Mouse (Mus musculus) heart, embryonic 15.5 days (tissue): Measurements from ENCODE around the gene Sf3a1. TPM values are rescaled to one million over a fixed set of nuclear protein-coding genes. Genes with fewer than 3 reads are reported as not detected.
"Not testable (repeated sequence)": the region's sequence is repeated elsewhere in the genome, so short reads cannot be mapped to it uniquely, and the experiment has no call there.

Experiments
- ATAC-seq: fragments of 200-750 bp; cut with Nextera tagmentation; replicated peaks from 2 replicates; pipeline ENCODE4 v1.8.0; 2017; ENCODE audit warnings: low read depth, moderate TSS enrichment; ENCODE audit not compliant: insufficient number of reproducible peaks, insufficient read depth, low FRiP score
- H3K27ac ChIP-seq: fragments of 300-500 bp; sonication (generic); 2 replicates; pipeline ENCODE4 v1.5.1; 2015; ENCODE audit warnings: mild to moderate bottlenecking, inconsistent platforms
- H3K27me3 ChIP-seq: fragments of 300-500 bp; sonication (generic); 2 replicates; pipeline ENCODE4 v1.6.1; 2015; ENCODE audit warnings: inconsistent platforms
- H3K36me3 ChIP-seq: fragments of 300-500 bp; sonication (generic); 2 replicates; pipeline ENCODE4 v1.6.1; 2015; ENCODE audit warnings: mild to moderate bottlenecking, inconsistent platforms
- H3K4me1 ChIP-seq: fragments of 300-500 bp; sonication (generic); replicated peaks from 2 replicates; pipeline ENCODE4 v1.6.1; 2015; ENCODE audit warnings: inconsistent platforms
- H3K4me2 ChIP-seq: fragments of 300-500 bp; sonication (generic); 2 replicates; pipeline ENCODE4 v1.6.1; 2015; ENCODE audit warnings: inconsistent platforms, mild to moderate bottlenecking, moderate library complexity
- H3K4me3 ChIP-seq: fragments of 300-500 bp; sonication (generic); 2 replicates; pipeline ENCODE4 v1.5.1; 2015; ENCODE audit warnings: mild to moderate bottlenecking, inconsistent platforms
- H3K9ac ChIP-seq: fragments of 300-500 bp; sonication (generic); 2 replicates; pipeline ENCODE4 v1.6.1; 2015; ENCODE audit warnings: mild to moderate bottlenecking, inconsistent platforms
- H3K9me3 ChIP-seq: fragments of 300-500 bp; sonication (generic); replicated peaks from 2 replicates; pipeline ENCODE4 v1.6.1; 2016; ENCODE audit warnings: inconsistent platforms
- WGBS: fragments of 180-500 bp; shearing (Covaris S2); methylation state at CpG from one replicate; pipeline ENCODE4 v1.1.7; 2015; ENCODE audit warnings: mixed read lengths; 5-methylcytosine and 5-hydroxymethylcytosine counted together
- polyA plus RNA-seq: library from polyadenylated mRNA; unstranded; fragments of >200 nt; fragmentation: Nextera tagmentation; extraction: Ambion mirVana; gene quantifications from 2 replicates; pipeline ENCODE4 v1.2.1, GENCODE M21; 2015

Sf3a1 gene
- polyA plus RNA-seq, 1 experiment from 2014 or later, result 27.0 TPM

GRCm38 (mm10) chr11:4160758-4161480 is 769 bp downstream of the Sf3a1 start:
- WGBS, result 5% methylated on average over 15 of the region's 15 CpGs
- ATAC-seq, result no peak
- Histone ChIP-seq H3K4me3 (peak overlapping the region; percentile 81), H3K4me2 (peak overlapping the region; percentile 86), H3K27ac (peak overlapping the region; percentile 91), H3K4me1 (peaks cover 44% of the 10 kb centered on the region), H3K36me3 (peaks cover 43% of the 10 kb centered on the region), H3K9me3 (no peaks in the 10 kb centered on the region), H3K9ac (peak overlapping the region; percentile 87), H3K27me3 (no peaks in the 10 kb centered on the region)

- peaks cover 80% of the 10 kb centered on the region for H3K36me3 ChIP-seq
Observed at GRCm38 (mm10) chr11:4164701-4165100, 4.6 kb downstream of the Sf3a1 start.

GRCm38 (mm10) chr11:4166467-4167090 is 6.4 kb downstream of the Sf3a1 start:
- Histone ChIP-seq H3K4me1 (peaks cover 22% of the 10 kb centered on the region), H3K36me3 (peaks cover 97% of the 10 kb centered on the region), H3K9me3 (no peaks in the 10 kb centered on the region), H3K9ac (no peak overlapping the region), H3K27me3 (no peaks in the 10 kb centered on the region), H3K4me3 (no peak overlapping the region), H3K27ac (no peak overlapping the region), H3K4me2 (no peak overlapping the region)
- WGBS, result 92% methylated on average over 7 of the region's 7 CpGs
- no peak for ATAC-seq

More at GRCm38 (mm10) chr11:4164701-4165100, 4.6 kb downstream of the Sf3a1 start:
- H3K27ac ChIP-seq, result no peak overlapping the region
- WGBS, result 96% methylated on average over 2 of the region's 2 CpGs
- H3K9ac ChIP-seq, result no peak overlapping the region
- no peaks in the 10 kb centered on the region for H3K27me3 ChIP-seq
- H3K4me3 ChIP-seq, result no peak overlapping the region
- ATAC-seq, result no peak
- H3K4me2 ChIP-seq, result no peak overlapping the region
- peaks cover 32% of the 10 kb centered on the region for H3K4me1 ChIP-seq
- H3K9me3 ChIP-seq, result no peaks in the 10 kb centered on the region

GRCm38 (mm10) chr11:4174586-4174985 is 14.4 kb downstream of the Sf3a1 start:
- Histone ChIP-seq H3K4me1 (peaks cover 12% of the 10 kb centered on the region), H3K36me3 (peaks cover 97% of the 10 kb centered on the region), H3K9me3 (no peaks in the 10 kb centered on the region), H3K4me2 (no peak overlapping the region), H3K27me3 (no peaks in the 10 kb centered on the region), H3K4me3 (no peak overlapping the region), H3K27ac (no peak overlapping the region), H3K9ac (no peak overlapping the region)
- no peak for ATAC-seq
- WGBS, result 83% methylated on average over 5 of the region's 5 CpGs

GRCm38 (mm10) chr11:4177716-4178115 is 17.6 kb downstream of the Sf3a1 start:
- H3K4me3 ChIP-seq, result no peak overlapping the region
- no peak overlapping the region for H3K4me2 ChIP-seq
- WGBS, result 39% methylated on average over 4 of the region's 4 CpGs
- no peaks in the 10 kb centered on the region for H3K9me3 ChIP-seq
- peaks cover 98% of the 10 kb centered on the region for H3K36me3 ChIP-seq
- H3K27me3 ChIP-seq, result no peaks in the 10 kb centered on the region
- peak; percentile 71 for ATAC-seq
- peak overlapping the region; percentile 63 for H3K27ac ChIP-seq
- peaks cover 15% of the 10 kb centered on the region for H3K4me1 ChIP-seq
- no peak overlapping the region for H3K9ac ChIP-seq

- H3K27ac ChIP-seq, result no peak overlapping the region
- H3K36me3 ChIP-seq, result peaks cover 62% of the 10 kb centered on the region
- no peak for ATAC-seq
- no peaks in the 10 kb centered on the region for H3K9me3 ChIP-seq
- no peak overlapping the region for H3K9ac ChIP-seq
- 16% methylated on average over 1 of the region's 1 CpGs for WGBS
- H3K4me3 ChIP-seq, result no peak overlapping the region
- H3K4me2 ChIP-seq, result no peak overlapping the region
- no peaks in the 10 kb centered on the region for H3K27me3 ChIP-seq
- H3K4me1 ChIP-seq, result peaks cover 15% of the 10 kb centered on the region
Observed at GRCm38 (mm10) chr11:4182061-4182460, 21.9 kb downstream of the Sf3a1 start.

- Histone ChIP-seq H3K9ac (no peak overlapping the region), H3K4me2 (no peak overlapping the region), H3K27ac (0 out of 2 replicates have a peak overlapping the region, but pooled peaks have one; percentile 17), H3K36me3 (peaks cover 47% of the 10 kb centered on the region), H3K4me3 (no peak overlapping the region), H3K27me3 (no peaks in the 10 kb centered on the region), H3K4me1 (peaks cover 16% of the 10 kb centered on the region), H3K9me3 (no peaks in the 10 kb centered on the region)
- no peak for ATAC-seq
Observed at GRCm38 (mm10) chr11:4183511-4183910, 23.4 kb downstream of the Sf3a1 start.

- Histone ChIP-seq H3K9ac (no peak overlapping the region), H3K4me2 (no peak overlapping the region), H3K4me3 (no peak overlapping the region), H3K27ac (no peak overlapping the region), H3K36me3 (peaks cover 38% of the 10 kb centered on the region), H3K9me3 (no peaks in the 10 kb centered on the region), H3K27me3 (no peaks in the 10 kb centered on the region), H3K4me1 (peaks cover 19% of the 10 kb centered on the region)
- ATAC-seq, result no peak
- 55% methylated on average over 4 of the region's 4 CpGs for WGBS
Observed at GRCm38 (mm10) chr11:4184251-4184952, 24.3 kb downstream of the Sf3a1 start.

GRCm38 (mm10) chr11:4185480-4185879 is 25.3 kb downstream of the Sf3a1 start:
- not testable (repeated sequence) for H3K9me3 ChIP-seq, H3K4me3 ChIP-seq, ATAC-seq, H3K27ac ChIP-seq, H3K4me2 ChIP-seq, H3K9ac ChIP-seq, H3K27me3 ChIP-seq
- Histone ChIP-seq H3K4me1 (peaks cover 24% of the 10 kb centered on the region), H3K36me3 (peaks cover 27% of the 10 kb centered on the region)
- 90% methylated on average over 6 of the region's 6 CpGs for WGBS

- peak; percentile 100 for ATAC-seq
- Histone ChIP-seq H3K27me3 (no peaks in the 10 kb centered on the region), H3K9me3 (no peaks in the 10 kb centered on the region), H3K4me3 (peak within 1 kb of the TSS; percentile 90), H3K36me3 (peaks cover 15% of the 10 kb centered on the region), H3K4me1 (peaks cover 22% of the 10 kb centered on the region), H3K4me2 (peak within 1 kb of the TSS; percentile 88), H3K9ac (peak within 1 kb of the TSS; percentile 95), H3K27ac (peak within 1 kb of the TSS; percentile 55)
- WGBS, result under 1% methylated on average over 69 of the region's 71 CpGs
Observed at GRCm38 (mm10) chr11:4186486-4187317, 26.6 kb downstream of the Sf3a1 start, which contains the start of gene Tbc1d10a. Gene Tbc1d10a, plus strand, starts transcription at chr11:4186789.

- H3K27ac ChIP-seq, result no peak overlapping the region
Observed at GRCm38 (mm10) chr11:4187318-4187700, 27.2 kb downstream of the Sf3a1 start.

More at GRCm38 (mm10) chr11:4187318-4187700, 27.2 kb downstream of the Sf3a1 start:
- Histone ChIP-seq H3K9me3 (no peaks in the 10 kb centered on the region), H3K4me2 (peak overlapping the region; percentile 88), H3K9ac (peak overlapping the region; percentile 95), H3K4me1 (peaks cover 24% of the 10 kb centered on the region), H3K4me3 (peak overlapping the region; percentile 90), H3K27me3 (no peaks in the 10 kb centered on the region), H3K36me3 (peaks cover 9% of the 10 kb centered on the region)
- WGBS, result 16% methylated on average over 9 of the region's 9 CpGs
- ATAC-seq, result no peak
